Mouse (Mus musculus) adipocyte (in vitro differentiated cells): Measurements from ENCODE around the gene Chrnb4.

Experiments
- DNase-seq: peaks from one replicate; pipeline ENCODE4 v3.0.0-alpha.2; 2016; ENCODE audit warnings: low spot score

Chrnb4 gene

GRCm38 (mm10) chr9:55048211-55048880 is at the start of gene Chrnb4:
Gene Chrnb4, minus strand, starts transcription at chr9:55048779.
- no peak for DNase-seq

- DNase-seq: no peak
These were observed 48.3 kb upstream of the Chrnb4 start for GRCm38 (mm10) chr9:55096870-55097269.

GRCm38 (mm10) chr9:55096033-55096432 is 47.5 kb upstream of the Chrnb4 start:
- DNase-seq: no peak

GRCm38 (mm10) chr9:55090141-55090540 is 41.6 kb upstream of the Chrnb4 start:
- no peak for DNase-seq

GRCm38 (mm10) chr9:55089226-55089625 is 40.6 kb upstream of the Chrnb4 start:
- DNase-seq: no peak

- no peak for DNase-seq
These were observed 34.8 kb upstream of the Chrnb4 start for GRCm38 (mm10) chr9:55083154-55083913.

GRCm38 (mm10) chr9:55067965-55068265 is 19.3 kb upstream of the Chrnb4 start:
- no peak for DNase-seq

- DNase-seq: no peak
These were observed 18.8 kb upstream of the Chrnb4 start for GRCm38 (mm10) chr9:55067260-55067964.

GRCm38 (mm10) chr9:55065241-55065640 is 16.7 kb upstream of the Chrnb4 start:
- DNase-seq: no peak

GRCm38 (mm10) chr9:55058067-55058466 is 9.5 kb upstream of the Chrnb4 start:
- DNase-seq: no peak

- DNase-seq: peak; percentile 8
These were observed 6.9 kb upstream of the Chrnb4 start for GRCm38 (mm10) chr9:55055386-55055930.

- DNase-seq: peak; percentile 49
These were observed 1.8 kb downstream of the Chrnb4 start for GRCm38 (mm10) chr9:55046764-55047163.

GRCm38 (mm10) chr9:55045001-55045400 is 3.6 kb downstream of the Chrnb4 start:
- DNase-seq: no peak

- DNase-seq: no peak
These were observed 4.9 kb downstream of the Chrnb4 start for GRCm38 (mm10) chr9:55043688-55044087.

- no peak for DNase-seq
These were observed 7.2 kb downstream of the Chrnb4 start for GRCm38 (mm10) chr9:55041389-55041788.

GRCm38 (mm10) chr9:55039983-55040382 is 8.6 kb downstream of the Chrnb4 start:
- no peak for DNase-seq

GRCm38 (mm10) chr9:55038948-55039347 is 9.6 kb downstream of the Chrnb4 start:
- DNase-seq: no peak

GRCm38 (mm10) chr9:55031435-55032167 is 17.0 kb downstream of the Chrnb4 start:
- no peak for DNase-seq

GRCm38 (mm10) chr9:55026275-55026663 is 22.3 kb downstream of the Chrnb4 start, which contains the start of gene Chrna3:
Gene Chrna3, minus strand, starts transcription at chr9:55026562.
- DNase-seq: no peak

- no peak for DNase-seq
These were observed 22.9 kb downstream of the Chrnb4 start for GRCm38 (mm10) chr9:55025534-55026274.

- DNase-seq: peak; percentile 82
These were observed 24.5 kb downstream of the Chrnb4 start for GRCm38 (mm10) chr9:55023902-55024583.
